Mouse (Mus musculus) megakaryocyte, adult 5-6 weeks (primary cell): Measurements from ENCODE around the gene Polr1c. TPM values are rescaled to one million over a fixed set of nuclear protein-coding genes. Genes with fewer than 3 reads are reported as not detected.

ENCODE experiments used
- ATAC-seq: 2 replicates; pipeline ENCODE4 v1.8.0; 2016; ENCODE audit warnings: mild to moderate bottlenecking, inconsistent platforms; ENCODE audit not compliant: poor library complexity, severe bottlenecking
- total RNA-seq, 2 experiments: library from RNA; stranded (forward) in 1 of 2; stranded (reverse) in 1 of 2; fragments of 153-499, 151-499 nt in 1 of 2; fragments of 221-1000, 200-1000 nt in 1 of 2; gene quantifications; 2 replicates each; pipeline versions ENCODE4 v1.2.3 to v1.2.4; 2015 to 2017

Gene Polr1c
- total RNA-seq, 2 experiments from 2014 or later = 21.4 to 27.8 TPM

DNA sequence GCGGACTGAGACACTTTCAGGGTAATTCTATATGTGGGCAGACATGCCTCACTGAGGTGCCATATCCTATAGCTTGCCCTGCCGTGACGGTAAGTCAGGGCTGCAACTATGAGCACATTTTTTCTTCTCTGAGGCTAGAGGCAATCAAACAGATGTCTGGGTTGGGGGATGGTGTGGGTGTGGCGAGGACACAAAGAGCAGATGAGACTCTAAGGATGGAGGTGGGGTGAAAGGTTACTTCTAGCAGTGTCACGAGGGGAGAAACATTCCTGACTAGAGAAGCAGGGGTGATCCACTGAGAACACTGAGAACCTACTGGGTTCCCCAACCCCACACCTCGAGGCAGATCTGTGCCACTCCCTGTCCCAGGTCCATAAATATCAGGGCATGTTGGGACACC lies 19.1 kb upstream of the Polr1c start:
- no peak for ATAC-seq

DNA sequence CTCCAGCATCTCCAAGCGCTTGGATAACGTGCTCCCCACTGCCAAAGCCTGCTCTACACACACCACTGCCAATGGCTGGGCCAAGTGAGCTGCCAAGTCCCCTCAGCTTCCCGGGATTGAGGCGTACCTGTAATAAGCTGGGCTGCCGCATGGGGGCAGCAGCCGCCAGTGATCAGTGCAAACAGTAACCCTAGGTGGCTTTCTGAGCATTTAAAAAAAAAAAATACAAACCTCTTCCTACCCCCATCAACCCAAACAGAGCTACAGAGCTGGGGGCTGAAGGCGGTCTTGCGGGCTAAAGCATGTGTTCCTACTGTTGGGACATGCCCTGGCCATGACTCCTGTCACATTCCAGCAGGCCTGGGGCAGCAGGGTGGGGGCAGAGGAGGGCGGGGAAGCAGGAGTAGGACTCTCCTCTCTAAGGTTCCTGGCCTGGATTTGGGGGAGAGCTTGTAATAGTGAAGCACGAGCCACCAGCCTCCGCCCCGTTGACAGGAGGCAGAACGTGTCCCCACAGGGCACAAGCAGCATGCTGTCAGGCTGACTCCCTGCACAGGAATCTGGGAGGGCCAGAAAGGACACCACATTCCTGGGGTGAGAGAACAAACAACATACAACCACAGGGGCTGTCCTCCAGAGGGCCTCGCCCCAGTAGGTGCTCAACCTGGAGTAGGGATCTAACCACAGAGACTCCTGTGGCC lies 18.2 kb upstream of the Polr1c start:
- peak; percentile 82 for ATAC-seq

DNA sequence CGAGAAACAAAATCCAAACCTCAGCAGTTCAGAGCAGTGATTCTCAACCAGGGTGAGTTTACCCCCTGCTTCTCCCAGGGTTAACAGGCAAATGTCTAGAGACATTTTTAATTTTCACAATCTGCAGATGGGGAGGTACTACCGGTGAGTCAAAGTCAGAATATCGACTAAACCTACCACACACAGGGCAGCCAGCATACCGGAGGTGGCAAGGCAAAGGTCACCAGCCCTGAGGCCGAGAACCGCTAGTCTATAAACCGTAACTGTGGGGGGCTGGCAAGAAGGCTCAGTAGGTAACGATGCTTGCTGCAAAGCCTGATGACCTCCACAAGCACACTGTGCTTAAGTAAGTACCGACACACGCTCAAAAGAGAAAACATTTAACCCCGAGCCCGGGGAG lies 17.6 kb upstream of the Polr1c start:
- no peak for ATAC-seq

DNA sequence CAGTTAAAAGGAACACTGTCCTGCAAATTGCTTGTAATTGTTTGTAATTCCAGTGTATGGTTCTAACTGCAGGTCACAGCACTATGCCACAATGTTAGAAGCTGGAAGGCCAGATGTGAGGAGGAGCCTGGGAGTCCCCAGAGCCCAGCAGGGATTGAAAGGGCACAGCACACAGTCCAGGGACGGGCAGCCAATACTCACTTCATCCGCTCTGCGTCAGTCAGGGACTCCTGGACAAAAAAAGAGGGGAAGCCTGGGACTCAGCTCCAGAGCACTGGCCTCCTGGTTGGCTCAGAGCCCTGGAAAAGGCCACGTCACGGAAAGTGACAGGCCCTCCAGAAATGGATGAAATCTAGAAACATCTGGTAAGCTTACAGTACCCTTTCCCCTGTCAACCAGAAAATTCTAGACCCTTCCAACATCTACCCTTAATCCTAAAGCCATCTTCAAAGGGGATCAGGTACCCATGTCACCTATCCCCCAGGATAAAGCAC lies 14.4 kb upstream of the Polr1c start:
- ATAC-seq = no peak

DNA sequence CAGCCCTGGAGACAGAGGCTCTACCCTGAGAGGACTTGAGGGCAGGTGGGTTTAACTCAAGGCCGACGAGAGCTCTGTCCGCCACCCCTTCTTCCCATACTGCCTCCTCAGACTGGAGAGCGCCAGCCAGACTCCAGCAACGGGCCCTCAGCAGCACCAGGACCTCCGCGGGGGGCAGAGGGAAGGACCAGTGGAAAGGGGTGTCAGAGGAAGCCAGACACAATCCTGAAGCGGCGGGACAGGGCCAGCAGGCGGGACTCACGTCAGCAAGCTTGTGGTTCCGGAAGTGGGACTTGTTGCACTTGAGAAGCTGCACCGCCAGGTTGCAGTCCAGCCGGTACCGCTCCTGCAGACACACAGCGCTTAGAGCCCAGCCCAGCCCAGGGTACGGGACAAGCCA lies 11.8 kb upstream of the Polr1c start:
- no peak for ATAC-seq

DNA sequence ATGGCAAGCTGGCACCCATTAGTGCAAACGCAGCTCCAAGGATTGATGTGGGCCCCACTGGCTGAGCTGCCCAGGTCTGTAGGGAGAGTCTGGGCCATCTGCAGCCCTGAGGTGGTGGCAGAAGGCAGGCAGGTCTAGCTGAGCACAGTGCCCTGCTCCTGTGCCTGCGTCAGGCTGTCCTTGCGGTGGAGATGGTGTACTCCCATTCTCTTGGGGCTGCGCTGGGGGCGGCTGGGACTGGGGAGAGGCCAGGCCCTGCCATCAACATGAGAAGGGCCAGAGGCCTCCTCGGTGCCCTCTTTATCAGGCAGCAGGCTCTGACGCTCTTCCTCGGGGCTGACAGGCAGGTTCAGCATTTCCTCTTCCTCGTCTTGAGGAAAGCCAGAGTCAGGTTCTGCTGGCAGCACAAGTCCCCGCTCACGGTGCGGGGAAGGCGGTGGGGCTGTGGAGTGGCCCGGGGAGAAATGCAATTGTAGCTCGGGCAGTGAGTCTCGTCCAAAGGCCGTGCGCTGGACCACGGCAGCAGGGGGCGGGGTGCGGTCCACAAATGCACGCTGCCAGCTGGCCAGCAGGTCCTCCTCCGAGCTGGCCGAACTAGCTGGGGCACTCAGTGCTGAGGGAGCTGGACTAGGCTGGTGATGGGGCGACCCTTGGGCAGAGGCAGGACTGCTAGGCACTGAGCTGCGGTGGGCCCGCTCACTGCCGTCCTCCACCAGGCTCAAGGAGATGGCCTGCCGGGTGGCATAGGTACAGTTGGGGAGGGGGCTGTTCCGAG lies 10.6 kb upstream of the Polr1c start:
- no peak for ATAC-seq

DNA sequence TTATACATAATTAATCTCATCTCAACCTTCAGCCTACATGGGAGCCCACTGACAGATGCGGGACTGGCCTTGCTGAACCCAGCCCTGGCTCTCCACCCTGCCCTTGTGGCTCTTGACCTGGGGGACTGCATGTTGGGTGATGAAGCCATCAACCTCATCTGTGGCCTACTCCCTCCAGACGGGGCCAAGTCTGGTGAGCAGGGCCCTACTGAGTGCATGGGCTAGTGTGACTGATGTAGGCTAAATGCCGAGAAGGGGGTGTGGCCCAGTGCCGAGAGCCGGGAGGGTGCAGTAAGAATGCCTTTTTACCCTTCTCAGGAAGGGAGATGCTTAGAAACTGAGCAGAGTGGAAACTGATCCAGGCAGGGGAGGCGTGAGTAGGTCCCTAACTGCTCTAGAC lies 7.3 kb upstream of the Polr1c start:
- no peak for ATAC-seq

DNA sequence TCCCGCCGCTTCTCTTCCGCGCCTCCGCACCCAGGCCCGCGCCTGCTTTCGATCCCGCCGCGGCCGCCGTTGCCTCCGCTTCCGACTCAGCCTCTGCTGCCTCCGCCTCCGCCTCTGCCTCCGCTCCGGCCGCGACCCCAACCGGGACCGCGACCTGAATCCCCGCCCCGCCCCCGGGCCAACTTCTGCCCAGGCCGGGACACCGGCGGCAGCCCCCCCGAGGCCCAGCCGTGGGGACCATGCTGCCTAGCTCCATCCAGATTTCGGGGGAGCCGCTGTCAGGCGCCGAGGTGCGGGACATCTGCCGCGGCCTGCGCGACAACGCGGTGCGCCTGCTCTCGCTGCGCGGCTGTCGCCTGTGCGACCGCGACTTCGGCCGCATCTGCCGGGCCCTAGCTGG lies 6.3 kb upstream of the Polr1c start:
- ATAC-seq = no peak

DNA sequence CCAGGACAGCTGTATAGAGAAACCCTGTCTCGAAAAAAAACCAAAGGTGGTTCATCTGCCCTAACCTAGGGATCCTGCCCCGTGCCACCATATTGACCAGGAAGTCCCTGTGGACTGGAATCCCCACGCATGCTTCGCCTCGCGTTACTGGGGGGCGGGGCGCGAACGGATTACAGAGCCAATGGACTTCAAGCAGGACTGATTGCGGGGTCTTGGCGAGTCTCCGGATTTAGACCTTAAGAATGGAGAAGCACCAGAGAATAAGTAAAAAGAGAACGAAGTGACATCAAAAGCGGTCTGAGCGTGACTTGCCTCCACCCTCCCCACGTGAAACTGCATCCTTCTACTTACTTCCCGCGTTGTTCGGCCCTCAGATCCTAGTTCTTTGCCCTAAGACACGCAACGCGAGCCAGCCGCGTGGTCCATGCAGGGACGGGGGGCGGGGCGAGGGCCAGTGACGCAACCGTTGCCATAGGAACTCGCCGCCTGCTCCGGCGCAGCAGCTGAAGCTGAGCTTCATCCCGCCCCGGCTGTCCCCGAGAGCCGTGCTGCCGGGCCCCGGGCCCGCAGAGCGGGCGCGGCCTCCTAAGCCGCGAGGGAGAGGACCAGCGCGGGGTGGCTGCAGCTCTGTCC lies 5.7 kb upstream of the Polr1c start, which contains the start of gene Lrrc73:
Gene Lrrc73, plus strand, starts transcription at position 80 of the 633 bp plus-strand sequence.
- ATAC-seq = peak; percentile 87

DNA sequence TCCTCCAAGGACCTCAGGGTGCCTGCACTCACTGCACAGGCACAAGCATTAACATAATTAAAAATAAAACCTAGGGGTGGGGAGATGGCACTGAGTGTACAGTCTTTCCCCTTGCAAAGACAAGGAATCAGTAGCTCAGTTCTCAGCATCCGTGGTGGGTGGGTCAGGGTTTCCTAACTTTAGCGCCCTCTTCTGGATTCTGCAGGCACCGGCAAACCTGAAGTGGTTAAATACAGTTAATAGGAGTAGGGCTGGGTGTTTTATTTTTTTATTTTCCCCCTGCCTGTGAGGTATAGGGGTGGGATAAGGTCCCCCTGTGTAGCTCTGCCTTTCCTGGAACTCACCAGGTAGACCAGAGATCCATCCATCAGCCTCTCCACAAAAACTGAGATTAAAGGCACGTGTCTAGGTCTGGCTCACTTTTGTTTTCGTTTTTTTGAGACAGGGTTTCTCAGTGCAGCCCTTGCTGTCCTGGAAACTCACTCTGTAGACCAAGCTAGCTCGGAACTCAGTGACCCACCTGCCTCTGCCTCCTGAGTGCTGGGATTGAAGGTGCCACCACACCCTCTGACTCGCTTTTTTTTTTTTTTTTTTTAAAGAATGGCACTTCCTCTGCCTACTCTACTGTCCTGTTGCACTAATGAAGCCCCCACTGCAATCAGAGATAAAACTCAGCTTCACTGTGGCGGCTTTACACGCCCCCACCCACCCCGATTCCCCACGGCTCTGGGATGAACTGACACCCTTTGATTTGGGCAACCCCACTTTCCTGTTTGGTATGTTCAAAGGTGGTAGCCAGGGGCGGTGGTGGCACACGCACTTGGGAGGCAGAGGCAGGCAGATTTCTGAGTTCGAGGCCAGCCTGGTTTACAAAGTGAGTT lies 5.0 kb upstream of the Polr1c start:
- ATAC-seq = no peak

DNA sequence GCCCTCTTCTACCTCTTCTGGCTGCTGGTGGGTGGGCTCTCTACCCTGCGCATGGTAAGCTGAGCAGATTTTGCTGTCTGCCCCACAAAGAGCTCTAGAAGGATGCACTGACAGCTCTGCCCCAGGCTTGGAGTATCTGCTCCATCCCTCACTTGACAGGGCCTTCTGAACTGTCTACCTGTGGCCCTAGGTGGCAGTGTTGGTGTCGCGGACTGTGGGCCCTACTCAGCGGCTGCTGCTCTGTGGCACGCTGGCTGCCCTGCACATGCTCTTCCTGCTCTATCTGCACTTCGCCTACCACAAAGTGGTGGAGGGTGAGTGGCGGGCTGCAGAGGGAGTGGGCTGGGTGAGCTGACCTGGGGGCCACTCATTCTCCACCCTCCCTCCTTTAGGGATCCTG lies 3.3 kb upstream of the Polr1c start:
- ATAC-seq = no peak

DNA sequence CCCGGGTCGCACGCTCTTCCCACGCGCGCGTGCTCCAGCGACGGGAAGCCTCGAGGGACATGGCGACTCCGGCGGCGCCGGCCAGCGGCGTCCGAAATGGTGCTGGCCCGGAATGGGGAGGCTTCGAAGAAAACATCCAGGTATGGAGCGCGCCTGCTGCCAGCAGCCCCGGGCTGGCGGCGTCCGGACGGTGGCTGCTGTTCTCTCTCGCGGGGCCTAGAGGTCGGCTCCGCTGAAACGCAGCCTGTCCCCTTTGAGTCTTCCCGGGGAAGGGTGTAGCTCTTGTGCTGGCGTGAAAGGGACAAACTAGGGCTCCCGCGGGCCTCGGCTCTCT lies 302 bp upstream of the Polr1c start:
- no peak for ATAC-seq

DNA sequence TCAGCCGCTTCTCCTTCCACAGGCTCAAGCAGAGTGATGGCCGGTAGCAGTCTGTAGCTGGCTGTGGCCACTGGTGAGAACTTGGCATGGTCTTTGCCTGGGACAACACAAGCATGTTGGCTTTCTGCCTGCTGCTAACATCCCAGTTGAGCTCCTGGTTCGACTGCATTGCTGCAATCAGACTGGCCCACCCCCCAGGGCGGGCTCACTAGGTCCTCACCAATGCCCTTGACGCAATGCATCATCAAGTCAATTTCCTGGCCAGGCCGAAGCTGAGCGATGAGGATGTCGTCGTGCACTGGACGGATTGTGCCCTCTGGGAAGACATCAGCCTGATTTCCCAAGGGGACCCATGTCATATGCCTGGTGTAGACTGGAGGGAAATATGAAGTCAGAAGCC lies 3.3 kb downstream of the Polr1c start:
- ATAC-seq = no peak

DNA sequence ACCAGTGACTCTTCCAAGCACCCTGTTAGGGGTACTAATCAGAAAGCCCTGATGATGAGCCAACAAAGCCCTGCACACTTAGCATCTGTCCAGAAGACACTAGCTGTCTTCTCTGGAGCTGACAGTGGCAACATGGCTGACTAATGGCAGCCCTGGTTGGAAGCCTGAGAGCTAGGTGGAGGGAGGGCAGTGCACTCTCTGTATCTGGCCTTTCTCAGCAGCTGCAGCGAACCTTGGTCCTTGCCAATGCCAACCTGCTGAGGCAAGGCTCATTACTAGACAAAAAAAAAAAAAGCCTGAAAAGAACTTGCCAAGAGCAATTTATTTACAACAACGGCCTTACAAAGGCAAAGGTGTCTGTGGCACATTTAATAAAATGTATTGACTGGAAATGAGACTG lies 4.2 kb downstream of the Polr1c start:
- no peak for ATAC-seq

DNA sequence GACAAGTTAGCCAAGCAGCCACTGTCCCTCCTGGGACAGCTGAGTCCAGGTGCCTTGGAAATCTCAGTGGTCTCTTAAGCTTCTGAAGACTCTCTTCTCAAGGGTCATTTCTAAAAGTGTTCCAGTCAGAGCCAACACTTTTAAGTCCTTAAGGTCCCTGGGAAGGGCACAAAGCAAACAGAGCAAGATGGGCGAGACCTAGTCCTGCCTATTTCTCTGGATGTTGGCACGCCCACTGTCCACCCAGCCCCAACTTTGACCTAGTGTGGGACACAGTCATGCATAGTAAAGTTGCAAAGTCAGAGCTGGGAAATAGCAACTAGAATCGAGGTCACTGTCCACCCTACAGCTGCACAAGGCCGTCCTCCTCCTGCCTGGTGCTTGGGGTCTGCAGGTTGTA lies 4.9 kb downstream of the Polr1c start:
- no peak for ATAC-seq

DNA sequence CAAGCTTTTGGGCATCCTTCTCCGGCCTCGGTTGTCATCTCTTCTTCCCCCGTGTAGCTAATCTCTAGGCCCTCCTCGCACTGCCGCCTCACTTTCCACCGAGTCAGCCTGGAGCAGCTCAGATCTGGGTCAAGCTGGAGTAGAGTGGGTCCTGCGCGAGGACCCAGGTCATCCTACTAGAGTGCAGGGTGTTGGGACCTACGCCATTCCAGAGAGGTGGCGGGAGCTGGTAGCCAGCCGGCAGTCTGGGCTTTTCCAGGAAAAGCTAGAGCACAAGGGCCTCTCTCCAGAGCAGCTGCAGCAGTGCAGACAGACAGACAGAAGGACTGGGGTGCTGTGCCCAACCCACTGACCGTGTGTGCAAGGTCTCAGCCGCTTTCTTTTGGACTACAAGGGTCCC lies 5.6 kb downstream of the Polr1c start:
- ATAC-seq = no peak

DNA sequence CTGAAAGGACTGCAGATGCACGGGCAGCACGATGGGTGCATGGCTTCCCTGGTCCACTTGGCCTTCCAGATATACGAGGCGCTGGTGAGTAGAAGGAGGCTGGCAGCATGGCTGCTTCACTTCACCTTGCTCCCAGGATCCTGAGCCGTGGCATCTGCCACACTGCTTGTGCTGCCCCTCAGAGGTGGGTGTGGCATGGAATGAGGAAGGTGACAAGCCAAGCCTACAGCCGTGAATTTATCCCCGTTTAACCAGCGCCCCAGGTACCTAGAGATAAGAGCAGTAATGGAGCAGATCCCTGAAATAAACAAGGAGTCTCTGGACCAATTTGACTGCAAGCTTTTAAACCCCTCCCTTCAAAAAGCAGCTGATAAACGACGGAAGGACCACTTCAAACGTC lies 6.4 kb downstream of the Polr1c start:
- ATAC-seq = no peak

DNA sequence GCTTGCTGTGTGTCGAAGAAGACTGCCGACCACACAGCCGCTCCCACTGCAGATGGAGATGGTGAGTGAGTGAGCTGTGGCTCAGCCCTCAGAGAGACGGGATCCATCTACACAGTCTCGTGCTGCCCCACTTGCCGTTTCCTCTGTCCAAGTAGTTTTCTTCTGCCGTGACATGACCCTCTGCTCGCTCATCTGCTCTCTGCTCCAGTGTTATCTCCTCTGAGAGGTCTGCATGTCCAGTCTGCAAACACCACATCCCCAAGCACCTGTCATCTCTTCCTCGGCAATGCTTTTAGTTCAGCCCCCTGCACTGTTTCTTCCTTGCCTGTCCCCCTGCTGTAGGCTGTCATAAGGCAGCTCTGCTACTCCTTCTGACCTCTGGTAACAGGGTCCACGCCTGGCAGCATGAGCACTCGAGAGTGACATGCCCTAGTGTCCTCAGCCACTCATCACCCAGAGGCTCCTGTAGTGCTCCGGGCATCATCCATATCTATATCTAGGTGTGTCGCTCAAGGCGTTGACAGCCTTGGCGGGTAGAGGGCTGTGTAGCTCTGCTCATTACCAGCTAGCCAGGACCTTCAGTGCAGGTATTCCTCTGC lies 8.2 kb downstream of the Polr1c start:
- ATAC-seq = no peak

DNA sequence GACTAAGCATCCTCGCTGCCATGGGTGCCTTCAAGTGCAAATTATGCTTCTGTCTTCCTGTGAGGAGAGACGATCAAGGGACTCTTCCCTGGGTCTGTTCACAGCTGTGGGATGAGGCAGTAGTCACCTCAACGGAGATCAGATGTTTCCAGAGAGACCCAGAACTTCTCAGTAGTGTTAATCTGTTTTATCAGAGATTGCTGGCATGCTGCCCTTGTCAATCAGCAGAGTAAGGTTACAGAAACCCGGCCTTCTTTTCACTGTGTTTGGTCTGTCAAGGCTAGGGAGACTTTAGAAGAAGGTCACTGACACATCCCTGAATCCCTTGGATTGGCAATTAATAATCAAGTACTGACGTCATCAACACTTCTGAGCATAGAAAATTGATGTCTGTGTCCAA lies 10.4 kb downstream of the Polr1c start:
- ATAC-seq = no peak

DNA sequence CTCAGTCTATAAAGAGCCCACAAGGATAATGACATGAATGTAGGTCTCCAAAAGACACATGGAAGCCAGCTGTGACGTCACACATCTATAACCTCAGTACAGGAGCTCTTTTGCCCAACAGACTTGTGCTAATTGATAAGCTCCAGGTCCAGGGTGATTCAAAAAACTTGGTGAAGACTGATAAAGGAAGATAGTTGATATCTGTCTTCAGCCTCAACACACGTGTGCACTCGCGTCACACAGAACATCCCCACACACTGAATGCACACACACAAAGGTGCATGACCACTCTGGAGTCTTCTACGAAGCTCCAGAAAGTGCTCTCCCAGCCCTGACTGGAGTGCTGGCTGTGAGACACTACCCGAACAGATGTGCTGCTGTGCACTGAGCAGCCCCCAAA lies 10.8 kb downstream of the Polr1c start:
- no peak for ATAC-seq

DNA sequence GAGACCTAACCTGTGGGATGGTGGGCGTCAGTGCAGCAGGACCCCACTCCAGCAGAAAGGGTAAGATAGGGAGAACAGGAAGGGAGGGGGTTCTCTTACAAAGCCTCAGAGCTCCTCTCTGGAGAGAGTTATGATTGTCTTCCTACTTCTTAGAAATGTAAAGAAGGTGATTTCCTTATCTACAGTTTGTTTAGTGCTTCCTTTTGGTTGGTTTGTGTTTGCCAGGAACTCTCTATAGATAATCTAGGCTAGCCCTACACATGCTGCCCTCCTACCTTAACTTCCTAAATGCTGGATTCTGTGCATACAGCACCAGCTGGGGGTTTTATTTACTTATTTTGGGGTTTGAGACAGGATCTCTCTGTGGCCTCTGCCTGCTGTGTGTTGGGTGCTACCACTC lies 11.8 kb downstream of the Polr1c start:
- ATAC-seq = no peak
